Mouse (Mus musculus) megakaryocyte, embryonic 14.5 days (primary cell): ENCODE data around the gene Il12rb1.

ENCODE experiments used
- FLI1 ChIP-seq: IDR thresholded peaks from 2 replicates; pipeline ENCODE4 v1.6.1; 2012; ENCODE audit warnings: low read length, inconsistent platforms, mixed read lengths
- GATA1 ChIP-seq: IDR thresholded peaks from 3 replicates; pipeline ENCODE4 v1.6.1; 2012; ENCODE audit warnings: mixed read lengths, low read length, inconsistent platforms, borderline replicate concordance

DNA sequence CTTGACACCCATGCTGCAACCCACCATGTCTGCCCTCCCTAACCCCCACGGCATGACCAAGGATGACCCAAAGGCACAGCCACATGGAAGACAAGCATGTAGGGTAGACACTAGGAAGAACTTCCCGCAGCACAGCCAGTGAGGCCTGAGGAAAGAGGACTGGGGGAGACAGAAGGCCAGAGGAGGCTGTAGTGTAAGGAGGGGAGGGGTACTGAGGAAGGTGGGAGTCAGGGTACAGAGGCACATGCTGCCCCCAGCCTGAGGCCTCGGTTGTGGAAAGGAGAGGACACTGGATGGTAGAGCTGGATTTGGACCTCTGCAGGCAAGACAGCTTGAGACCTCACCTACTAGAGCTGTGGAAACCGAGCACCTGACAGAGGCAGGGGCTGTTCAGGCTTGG, 42.7 kb downstream of the Il12rb1 start:
- no peak for TF ChIP-seq GATA1
- no peak for TF ChIP-seq FLI1
